Mouse (Mus musculus): ENCODE data around the gene Arih1. TPM values are rescaled to one million over a fixed set of nuclear protein-coding genes. Genes with fewer than 3 reads are reported as not detected.

Arih1 gene
- polyA plus RNA-seq (2012; ENCODE audit: low replicate concordance), result 28.2 and 73.3 TPM in 2 replicates

GRCm38 (mm10) chr9:59486549-59487065, at the start of gene Arih1:
Gene Arih1 (minus strand): TSS chr9:59486618.

DNA sequence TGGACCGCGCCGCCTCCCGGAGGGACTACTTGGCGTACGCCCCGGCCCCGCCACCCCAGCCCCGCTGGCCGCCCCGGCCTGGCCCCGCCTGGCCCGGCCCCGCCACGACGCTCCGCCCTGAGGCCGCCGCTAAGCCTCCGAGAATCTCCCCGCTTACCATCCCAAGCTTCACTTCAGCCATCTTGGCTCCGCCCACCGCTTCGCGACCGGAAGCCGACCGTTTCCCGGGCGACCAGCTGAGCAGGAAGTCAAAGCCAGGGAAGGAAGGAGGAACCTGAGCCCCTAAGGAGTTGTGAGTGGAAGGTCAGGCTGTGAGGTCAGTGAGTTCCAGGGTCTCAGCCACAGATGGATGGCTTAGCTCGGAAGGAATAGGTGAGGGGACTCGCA, 133.2 kb downstream of the Arih1 start, which contains the start of gene Bbs4:
TSS of gene Bbs4 (minus strand) at position 256 of the 387 bp plus-strand sequence.

Other genes with a start within 250 kb of the Arih1 start
- gene Adpgk, start 195.1 kb downstream of the Arih1 start, polyA plus RNA-seq (2012; ENCODE audit: low replicate concordance), result 8.0 and 12.6 TPM in 2 replicates
- 0.55 and 0.68 TPM in 2 replicates for gene Bbs4, start 133.1 kb downstream of the Arih1 start, polyA plus RNA-seq (2012; ENCODE audit: low replicate concordance)
- 69.6 and 74.6 TPM in 2 replicates for gene Hexa, start 52.9 kb upstream of the Arih1 start, polyA plus RNA-seq (2012; ENCODE audit: low replicate concordance)
- gene Tmem202, start 53.2 kb upstream of the Arih1 start, polyA plus RNA-seq (2012; ENCODE audit: low replicate concordance), result 0.42 and 0.77 TPM in 2 replicates
- not detected in 2 replicates for gene Celf6, start 91.3 kb upstream of the Arih1 start, polyA plus RNA-seq (2012; ENCODE audit: low replicate concordance)
- gene Parp6, start 130.7 kb upstream of the Arih1 start, polyA plus RNA-seq (2012; ENCODE audit: low replicate concordance), result 18.4 and 18.8 TPM in 2 replicates
- 197 and 319 TPM in 2 replicates for gene Pkm, start 169.8 kb upstream of the Arih1 start, polyA plus RNA-seq (2012; ENCODE audit: low replicate concordance)
- gene Gramd2, start 193.5 kb upstream of the Arih1 start, polyA plus RNA-seq (2012; ENCODE audit: low replicate concordance), result 0.31 and 0.64 TPM in 2 replicates